Mouse (Mus musculus) kidney, embryonic 14.5 days (tissue): ENCODE data around the gene E4f1. TPM values are rescaled to one million over a fixed set of nuclear protein-coding genes. Genes with fewer than 3 reads are reported as not detected.

ENCODE experiments used
- ATAC-seq: fragments of 200-750 bp; cut with Nextera tagmentation; 2 replicates; pipeline ENCODE4 v1.8.0; 2017; ENCODE audit warnings: moderate number of reproducible peaks, mild to moderate bottlenecking, moderate TSS enrichment, moderate library complexity; ENCODE audit not compliant: low FRiP score, low TSS enrichment
- H3K27ac ChIP-seq: fragments of 300-500 bp; sonication (generic); 2 replicates; pipeline ENCODE4 v1.5.1; 2014; ENCODE audit warnings: low read depth, mild to moderate bottlenecking, low read length, moderate library complexity, mixed read lengths
- H3K27me3 ChIP-seq: fragments of 300-500 bp; sonication (generic); 2 replicates; pipeline ENCODE4 v1.6.1; 2014; ENCODE audit warnings: mild to moderate bottlenecking, low read length; ENCODE audit not compliant: control insufficient read depth, insufficient read depth
- H3K36me3 ChIP-seq: fragments of 300-500 bp; sonication (generic); 2 replicates; pipeline ENCODE4 v1.6.1; 2014; ENCODE audit warnings: low read length, mixed read lengths; ENCODE audit not compliant: control insufficient read depth, insufficient read depth
- H3K4me1 ChIP-seq: fragments of 300-500 bp; sonication (generic); 2 replicates; pipeline ENCODE4 v1.6.1; 2014; ENCODE audit warnings: low read length, mixed read lengths; ENCODE audit not compliant: control insufficient read depth, insufficient read depth
- H3K4me2 ChIP-seq: fragments of 300-500 bp; sonication (generic); replicated peaks from 2 replicates; pipeline ENCODE4 v1.6.1; 2014; ENCODE audit warnings: low read depth, mild to moderate bottlenecking, low read length
- H3K4me3 ChIP-seq: fragments of 300-500 bp; sonication (generic); 2 replicates; pipeline ENCODE4 v1.5.1; 2014; ENCODE audit warnings: mild to moderate bottlenecking, low read length
- H3K9ac ChIP-seq: fragments of 300-500 bp; sonication (generic); 2 replicates; pipeline ENCODE4 v1.6.1; 2014; ENCODE audit warnings: low read depth, mild to moderate bottlenecking, low read length, moderate library complexity
- H3K9me3 ChIP-seq: fragments of 300-500 bp; sonication (generic); 2 replicates; pipeline ENCODE4 v1.6.1; 2016; ENCODE audit warnings: low read length; ENCODE audit not compliant: control insufficient read depth
- WGBS: fragments of 180-500 bp; shearing (Covaris S2); extraction: QIAGEN DNeasy Blood & Tissue Kit; methylation state at CpG from one replicate; pipeline ENCODE4 v1.1.7; 2014; 5-methylcytosine and 5-hydroxymethylcytosine counted together
- polyA plus RNA-seq: library from polyadenylated mRNA; unstranded; fragments of >200 nt; fragmentation: Nextera tagmentation; extraction: Ambion mirVana; gene quantifications from 2 replicates; pipeline ENCODE4 v1.2.1, GENCODE M21; 2014

E4f1 gene
- 21.6 and 23.2 TPM in 2 replicates for polyA plus RNA-seq

DNA sequence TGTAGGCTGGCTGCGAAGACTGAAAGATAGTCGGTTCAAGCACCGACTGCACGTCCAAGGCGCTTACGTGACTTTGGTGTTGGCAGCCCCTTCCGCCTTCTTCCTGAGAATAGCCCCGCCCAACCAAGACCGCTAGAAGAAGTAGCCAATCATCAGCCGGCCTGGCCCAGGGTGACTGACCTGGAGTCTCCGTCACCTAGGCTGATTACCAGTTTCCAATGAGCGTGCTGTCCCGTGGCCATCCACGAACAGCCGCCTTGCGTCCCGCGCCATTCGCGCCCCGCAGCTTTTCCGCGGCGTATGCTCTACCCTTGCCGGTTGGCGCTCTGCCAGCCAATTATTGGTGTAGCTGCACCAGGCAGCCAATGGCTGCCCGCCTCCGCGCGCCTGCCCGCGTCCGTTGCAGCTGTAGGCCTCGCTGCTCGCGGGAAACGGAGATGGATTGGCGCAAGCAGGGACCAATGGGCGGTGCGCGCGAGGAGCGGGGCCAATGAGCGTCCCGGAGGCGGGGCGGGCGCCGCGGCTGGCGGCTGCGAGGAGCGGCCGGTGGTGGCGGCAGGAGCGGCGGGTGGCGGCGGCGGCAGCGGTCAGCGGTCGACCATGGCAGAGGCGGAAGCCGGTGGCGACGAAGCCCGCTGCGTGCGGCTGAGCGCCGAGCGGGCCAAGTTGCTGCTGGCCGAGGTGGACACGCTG is at the start of gene E4f1, which contains the start of gene Pgp:
Gene E4f1, minus strand, starts transcription at position 404 of the 693 bp plus-strand sequence.
Gene Pgp, plus strand, starts transcription at position 483 of the 693 bp plus-strand sequence.
- Histone ChIP-seq H3K27me3 (no peaks in the 10 kb centered on the region), H3K4me1 (peaks cover 35% of the 10 kb centered on the region), H3K4me3 (peak within 1 kb of the TSS; percentile 86), H3K27ac (peak within 1 kb of the TSS; percentile 73; the same call in 1 of the 2 replicates), H3K9ac (peak within 1 kb of the TSS; percentile 81), H3K9me3 (no peaks in the 10 kb centered on the region), H3K4me2 (peak within 1 kb of the TSS; percentile 98), H3K36me3 (peaks cover 15% of the 10 kb centered on the region)
- under 1% methylated on average over 49 of the region's 75 CpGs for WGBS
- peak; percentile 96 for ATAC-seq

DNA sequence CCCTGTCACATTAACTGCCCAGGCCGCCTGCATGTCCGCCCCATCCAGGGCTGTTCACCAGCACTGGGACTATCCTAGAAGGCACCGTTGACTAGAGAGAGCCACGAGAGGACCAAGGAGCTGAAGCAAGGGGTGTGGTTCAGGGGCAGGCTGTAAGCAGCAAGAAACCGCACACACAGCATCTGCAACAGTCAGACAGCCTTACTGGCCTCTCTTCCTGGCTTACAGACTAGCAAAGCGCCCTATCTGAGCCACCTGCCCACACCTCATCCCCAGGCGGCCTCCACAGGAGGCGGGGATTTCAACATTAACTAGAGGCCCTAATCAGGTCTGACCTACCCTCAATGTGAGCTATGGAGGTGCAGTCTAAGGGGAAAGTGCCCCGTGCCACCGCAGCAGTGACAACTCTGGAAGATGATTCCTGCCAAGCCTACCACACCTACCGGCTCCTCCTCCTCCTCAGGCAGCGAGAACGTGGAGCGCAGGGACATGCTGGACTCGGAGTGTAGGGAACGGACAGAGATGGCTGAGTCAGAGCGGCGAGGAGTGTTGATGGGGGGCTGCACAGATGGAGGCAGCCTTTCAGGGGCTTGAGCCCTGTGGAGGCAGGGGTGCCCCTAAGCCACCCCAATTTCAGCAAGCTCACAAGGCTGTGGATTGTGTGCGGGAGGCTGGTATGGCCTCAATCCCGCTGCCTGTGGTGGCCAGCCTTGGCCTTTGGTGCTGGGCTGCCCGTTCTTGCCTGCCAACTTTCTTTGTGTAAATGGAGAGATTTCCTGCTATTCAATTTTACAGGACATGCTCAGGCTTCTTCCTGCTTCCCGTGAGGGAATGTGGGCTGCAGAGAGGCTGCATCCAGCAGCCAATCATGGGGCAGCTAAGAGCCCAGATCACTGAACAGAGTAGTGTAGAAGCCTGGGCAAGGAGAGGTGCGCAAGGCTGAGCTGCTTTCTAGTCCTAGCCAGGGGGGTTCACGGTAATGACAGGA is 44.5 kb upstream of the E4f1 start:
- Histone ChIP-seq H3K4me3 (no peak overlapping the region), H3K9ac (no peak overlapping the region), H3K27me3 (no peaks in the 10 kb centered on the region), H3K4me1 (no peaks in the 10 kb centered on the region), H3K36me3 (peaks cover 82% of the 10 kb centered on the region), H3K4me2 (peak overlapping the region; percentile 6; the same call in 1 of the 2 replicates), H3K9me3 (no peaks in the 10 kb centered on the region), H3K27ac (peak overlapping the region; percentile 66; the same call in 1 of the 2 replicates)
- ATAC-seq = no peak
- 84% methylated on average over 24 of the region's 24 CpGs for WGBS

DNA sequence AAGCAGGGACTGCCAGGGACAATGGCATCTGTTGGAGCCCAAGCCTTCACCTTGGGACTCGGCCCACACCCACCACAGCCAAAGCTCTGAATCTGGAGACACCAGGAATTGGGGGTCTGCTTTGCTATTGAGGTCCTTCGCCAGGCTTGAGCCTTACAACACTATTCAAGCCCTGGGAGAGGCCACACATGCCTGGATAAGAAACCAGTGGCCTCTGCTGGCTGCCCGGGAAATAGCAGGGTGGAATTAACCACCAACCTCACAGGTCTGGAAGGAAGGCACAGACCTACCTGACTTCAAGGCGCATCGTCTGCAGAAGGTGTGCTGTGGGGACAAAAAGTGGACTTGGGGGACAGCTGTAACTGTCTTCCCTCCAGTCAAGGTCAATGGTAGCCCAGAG is 43.5 kb upstream of the E4f1 start:
- no peaks in the 10 kb centered on the region for H3K9me3 ChIP-seq
- no peaks in the 10 kb centered on the region for H3K27me3 ChIP-seq
- peaks cover 85% of the 10 kb centered on the region for H3K36me3 ChIP-seq
- no peak overlapping the region for H3K27ac ChIP-seq
- no peak overlapping the region for H3K4me3 ChIP-seq
- H3K9ac ChIP-seq = no peak overlapping the region
- 54% methylated on average over 5 of the region's 5 CpGs for WGBS
- peak; percentile 30 for ATAC-seq
- no peaks in the 10 kb centered on the region for H3K4me1 ChIP-seq
- peak overlapping the region; percentile 6; the same call in 1 of the 2 replicates for H3K4me2 ChIP-seq

DNA sequence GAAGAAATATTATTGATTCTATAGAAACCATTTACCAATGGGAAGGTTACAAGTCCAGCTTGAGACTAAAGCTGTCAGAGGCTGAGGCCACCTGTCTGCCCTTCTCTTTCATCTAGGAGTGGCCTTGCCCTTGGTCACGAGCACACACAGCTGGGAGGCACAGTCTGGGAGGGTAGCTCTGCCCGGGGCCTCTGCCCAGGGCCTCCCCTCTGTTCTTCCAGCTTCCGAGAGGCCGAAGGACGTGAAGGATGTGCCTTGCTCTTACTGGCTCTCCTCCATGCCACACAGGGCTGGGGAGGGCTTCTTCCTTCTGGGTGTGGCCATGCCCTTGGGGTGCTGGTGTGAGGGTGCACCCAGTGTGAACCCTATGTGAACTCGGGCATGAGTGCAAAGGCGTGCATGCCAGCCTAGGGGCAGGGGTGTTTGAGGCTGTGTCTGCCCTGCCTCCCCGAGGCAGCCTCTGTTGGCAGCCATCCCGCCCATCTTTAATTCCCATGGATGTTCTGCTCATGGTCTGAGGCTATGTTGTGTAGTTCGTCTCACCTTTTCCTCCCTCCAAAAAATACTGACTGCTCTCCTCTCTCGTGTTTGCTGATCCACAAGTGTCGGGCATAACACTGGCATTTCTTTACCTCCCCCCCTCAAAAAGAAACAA is 37.8 kb upstream of the E4f1 start:
- 82% methylated on average over 12 of the region's 12 CpGs for WGBS
- no peak overlapping the region for H3K27ac ChIP-seq
- no peaks in the 10 kb centered on the region for H3K9me3 ChIP-seq
- no peak overlapping the region for H3K9ac ChIP-seq
- peaks cover 3% of the 10 kb centered on the region; the same call in 1 of the 2 replicates for H3K4me1 ChIP-seq
- H3K27me3 ChIP-seq = no peaks in the 10 kb centered on the region
- no peak for ATAC-seq
- H3K4me2 ChIP-seq = no peak overlapping the region
- H3K4me3 ChIP-seq = no peak overlapping the region
- H3K36me3 ChIP-seq = peaks cover 49% of the 10 kb centered on the region

DNA sequence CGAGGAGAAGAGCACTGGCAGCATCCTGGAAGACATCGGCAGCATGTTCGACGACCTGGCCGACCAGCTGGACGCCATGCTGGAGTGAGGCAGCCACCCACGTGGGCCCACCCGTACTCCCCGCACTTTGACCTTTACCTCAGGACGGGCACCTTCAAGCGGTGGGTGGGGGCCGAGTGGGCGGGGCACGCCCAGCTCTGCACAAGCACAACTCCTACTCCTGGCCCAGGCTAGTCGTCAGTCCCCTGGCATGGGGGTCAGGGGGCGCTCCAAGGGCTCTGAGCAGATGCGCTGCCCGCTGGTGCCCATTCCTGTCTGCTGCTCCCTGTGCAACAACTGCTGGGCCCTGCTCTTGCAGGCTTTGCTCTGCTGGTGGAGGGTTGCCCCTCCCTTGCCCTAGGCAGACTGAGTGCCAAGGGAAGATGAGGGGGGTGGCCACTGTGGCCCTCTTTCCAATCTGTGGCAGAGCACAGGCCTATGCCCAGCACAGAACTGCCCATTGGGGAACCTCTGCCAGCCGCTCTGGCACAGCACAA is 37.1 kb upstream of the E4f1 start:
- Histone ChIP-seq H3K27ac (no peak overlapping the region), H3K4me2 (peak overlapping the region; percentile 37), H3K4me3 (no peak overlapping the region), H3K36me3 (peaks cover 45% of the 10 kb centered on the region), H3K9ac (no peak overlapping the region), H3K27me3 (no peaks in the 10 kb centered on the region), H3K9me3 (no peaks in the 10 kb centered on the region), H3K4me1 (peaks cover 3% of the 10 kb centered on the region; the same call in 1 of the 2 replicates)
- ATAC-seq = no peak
- 52% methylated on average over 18 of the region's 19 CpGs for WGBS

DNA sequence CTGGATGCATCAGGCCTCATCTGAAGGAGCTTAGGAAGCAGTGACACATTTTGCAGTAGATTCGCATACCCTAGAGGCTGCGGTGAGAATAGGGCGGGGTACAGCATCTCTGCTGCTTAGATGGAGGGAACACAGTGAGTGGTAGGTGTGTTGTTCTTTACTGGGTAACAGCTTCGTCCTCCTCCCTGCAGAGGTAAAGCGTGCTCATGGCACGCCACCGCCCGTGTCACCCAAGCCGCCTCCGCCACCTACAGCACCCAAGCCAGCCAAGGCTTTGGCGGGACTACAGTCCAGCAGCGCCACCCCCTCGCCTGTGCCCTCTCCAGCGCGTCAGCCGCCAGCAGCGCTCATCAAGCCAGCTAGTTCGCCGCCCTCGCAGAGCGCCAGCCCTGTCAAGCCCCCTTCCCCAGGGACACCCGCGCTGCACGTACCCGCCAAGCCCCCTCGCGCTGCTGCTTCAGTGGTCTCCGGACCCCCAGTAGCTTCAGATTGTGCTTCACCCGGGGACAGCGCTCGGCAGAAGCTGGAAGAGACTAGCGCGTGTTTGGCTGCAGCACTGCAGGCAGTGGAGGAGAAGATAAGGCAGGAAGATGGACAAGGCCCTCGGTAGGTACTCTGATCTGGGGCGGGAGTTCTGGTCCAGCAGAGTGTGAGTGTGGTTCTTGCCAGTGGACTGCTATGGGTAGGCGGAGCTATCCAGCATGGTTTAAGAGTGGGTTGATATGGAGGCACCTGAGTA is 36.4 kb upstream of the E4f1 start:
- peaks cover 3% of the 10 kb centered on the region; the same call in 1 of the 2 replicates for H3K4me1 ChIP-seq
- H3K27ac ChIP-seq = no peak overlapping the region
- 0 out of 2 replicates have a peak overlapping the region, but pooled peaks have one; percentile 16 for H3K4me3 ChIP-seq
- H3K4me2 ChIP-seq = peak overlapping the region; percentile 37
- H3K9ac ChIP-seq = no peak overlapping the region
- WGBS = 26% methylated on average over 36 of the region's 36 CpGs
- ATAC-seq = 0 out of 2 replicates have a peak, but pooled peaks have one; percentile 32
- no peaks in the 10 kb centered on the region for H3K9me3 ChIP-seq
- peaks cover 38% of the 10 kb centered on the region for H3K36me3 ChIP-seq
- H3K27me3 ChIP-seq = no peaks in the 10 kb centered on the region

DNA sequence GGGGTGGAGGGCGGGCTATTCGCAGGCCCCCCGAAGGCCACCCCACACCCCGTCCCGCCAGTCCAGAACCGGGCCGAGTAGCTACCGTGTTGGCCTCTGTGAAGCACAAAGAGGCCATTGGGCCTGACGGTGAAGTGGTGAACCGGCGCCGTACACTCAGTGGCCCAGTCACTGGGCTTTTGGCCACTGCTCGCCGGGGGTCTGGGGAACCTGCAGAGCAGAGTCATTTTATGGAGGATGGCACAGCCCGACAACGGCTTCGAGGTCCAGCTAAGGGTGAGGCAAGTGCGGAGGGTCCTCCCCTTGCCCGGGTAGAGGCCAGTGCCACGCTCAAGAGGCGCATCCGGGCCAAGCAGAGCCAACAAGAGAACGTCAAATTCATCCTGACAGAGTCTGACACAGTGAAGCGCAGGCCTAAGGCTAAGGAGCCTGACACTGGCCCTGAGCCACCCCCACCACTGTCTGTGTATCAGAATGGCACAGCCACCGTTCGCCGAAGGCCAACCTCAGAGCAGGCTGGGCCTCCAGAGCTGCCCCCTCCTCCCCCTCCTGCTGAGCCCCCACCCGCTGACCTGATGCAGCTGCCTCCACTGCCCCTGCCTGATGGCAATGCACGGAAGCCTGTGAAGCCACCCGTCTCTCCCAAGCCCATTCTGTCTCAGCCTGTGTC is 35.3 kb upstream of the E4f1 start:
- no peaks in the 10 kb centered on the region for H3K9me3 ChIP-seq
- H3K4me1 ChIP-seq = peaks cover 3% of the 10 kb centered on the region; the same call in 1 of the 2 replicates
- no peak overlapping the region for H3K9ac ChIP-seq
- no peak overlapping the region for H3K27ac ChIP-seq
- no peak overlapping the region for H3K4me2 ChIP-seq
- H3K27me3 ChIP-seq = no peaks in the 10 kb centered on the region
- 94% methylated on average over 30 of the region's 30 CpGs for WGBS
- peaks cover 29% of the 10 kb centered on the region for H3K36me3 ChIP-seq
- no peak overlapping the region for H3K4me3 ChIP-seq
- no peak for ATAC-seq
